Comparison of ENCODE assay signal across 22 mouse cellular contexts in the genomic region with DNA sequence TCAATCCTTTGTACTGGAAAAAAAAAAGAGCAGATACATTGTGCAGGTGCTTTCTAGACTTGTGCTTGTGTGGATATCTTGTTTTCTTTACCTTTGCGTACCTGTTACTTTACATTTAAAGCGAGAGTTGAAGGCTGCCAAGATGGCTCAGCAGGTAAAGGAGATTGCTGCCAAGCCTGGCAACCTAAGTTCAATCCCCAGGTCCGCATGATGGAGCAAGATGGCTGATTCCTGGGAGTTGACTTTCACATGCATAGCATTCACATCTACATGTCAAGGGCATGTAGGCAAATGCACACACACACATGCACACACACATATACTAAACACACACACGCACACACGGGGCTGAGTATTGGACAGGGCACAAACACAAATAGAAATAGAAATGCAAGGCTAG. TPM values are rescaled to one million over a fixed set of nuclear protein-coding genes. Genes with fewer than 3 reads are reported as not detected.
DNase-seq lines count a peak whose midpoint lies in the region; ATAC-seq lines count a peak whose summit lies in the region.
"Had no signal": no experiment of that assay in that cellular context is flagged by ENCODE, and none has a peak within 500 bp of the region (broad histone marks: within the 10 kb centered on the region; RNA-seq: fewer than 3 reads in every experiment).

No protein-coding gene starts in this region.

- H3K27me3 ChIP-seq in midbrain, embryonic 11.5 days (ENCODE audit: control insufficient read depth, insufficient read depth, low read length) = no peaks in the 10 kb centered on the region
- 0 out of 2 replicates have a peak, but pooled peaks cover 3% of the 10 kb centered on the region for H3K27me3 ChIP-seq in midbrain, embryonic 13.5 days
- H3K27me3 ChIP-seq: CH12.LX, Patski had no signal

- no peak for ATAC-seq in midbrain, embryonic 11.5 days (ENCODE audit: low FRiP score)
- no peak for ATAC-seq in midbrain, embryonic 13.5 days
- ATAC-seq: activated CD4-positive, CD25-positive, alpha-beta regulatory T cell, adult 4 months; CD4-positive, CD25-positive, alpha-beta regulatory T cell, adult 4 months; Patski had no signal

- H3K36me3 ChIP-seq in midbrain, embryonic 11.5 days (ENCODE audit: control insufficient read depth, insufficient read depth, low read length) = no peaks in the 10 kb centered on the region
- no peaks in the 10 kb centered on the region for H3K36me3 ChIP-seq in midbrain, embryonic 13.5 days
- H3K36me3 ChIP-seq: G1E had no signal

- no peak overlapping the region for H3K4me3 ChIP-seq in midbrain, embryonic 11.5 days (ENCODE audit: low read depth, low read length)
- no peak overlapping the region for H3K4me3 ChIP-seq in midbrain, embryonic 13.5 days (replicated peaks)

- peak; percentile 55 for DNase-seq in heart, adult 11 months
- no peak for DNase-seq in heart, adult 9 months (ENCODE audit: low spot score in 2 of 2)
- DNase-seq in kidney, postnatal 10 days = peak; percentile 1
- no peak for DNase-seq in kidney, postnatal 25 days
- peak; percentile 69 for DNase-seq in midbrain, embryonic 11.5 days (ENCODE audit: low spot score, missing footprints)
- peak; percentile 4 for DNase-seq in urinary bladder, adult 2 months (ENCODE audit: low spot score)
- no peak for DNase-seq in urinary bladder, postnatal 25 days (ENCODE audit: low spot score)
- DNase-seq: adrenal gland, adult 2 months; adrenal gland, adult 8-10 months; adrenal gland, postnatal 10 days; adrenal gland, postnatal 14 days; adrenal gland, postnatal 25 days; adrenal gland, postnatal 36 days; B cell, adult 2 months; cerebellum, adult 11 months; cerebellum, adult 11-12 months had no signal

- WGBS in midbrain, embryonic 11.5 days = 92% methylated on average over 5 of the region's 5 CpGs
- WGBS in midbrain, embryonic 13.5 days = 94% methylated on average over 5 of the region's 5 CpGs

- no peaks in the 10 kb centered on the region for H3K9me3 ChIP-seq in midbrain, embryonic 11.5 days (ENCODE audit: control insufficient read depth, low read length)
- H3K9me3 ChIP-seq in midbrain, embryonic 13.5 days = no peaks in the 10 kb centered on the region
- H3K9me3 ChIP-seq: G1E had no signal

- no peak overlapping the region for H3K9ac ChIP-seq in midbrain, embryonic 11.5 days (ENCODE audit: low read length)
- H3K9ac ChIP-seq in midbrain, embryonic 13.5 days (replicated peaks) = no peak overlapping the region

- H3K4me2 ChIP-seq in midbrain, embryonic 11.5 days = no peak overlapping the region
- no peak overlapping the region for H3K4me2 ChIP-seq in midbrain, embryonic 13.5 days (replicated peaks)

- no peak overlapping the region for H3K27ac ChIP-seq in midbrain, embryonic 11.5 days (ENCODE audit: low read depth, low read length)
- H3K27ac ChIP-seq in midbrain, embryonic 13.5 days = no peak overlapping the region

- no peaks in the 10 kb centered on the region for H3K4me1 ChIP-seq in midbrain, embryonic 11.5 days (ENCODE audit: control insufficient read depth, insufficient read depth, low read length)
- no peaks in the 10 kb centered on the region for H3K4me1 ChIP-seq in midbrain, embryonic 13.5 days (replicated peaks)

RNA-seq across cellular contexts. Expression of a gene that starts 14.6 kb away (rescaled TPM):
- 2.3 and 2.6 TPM in 2 replicates for polyA plus RNA-seq in midbrain, embryonic 11.5 days (2014; fragmentation: Nextera tagmentation; extraction: Ambion mirVana)
- polyA plus RNA-seq in midbrain, embryonic 13.5 days (2015; fragmentation: Nextera tagmentation; extraction: Ambion mirVana) = 2.3 TPM in 2 replicates
- 31.0 and 62.3 TPM in 2 replicates for polyA plus RNA-seq in urinary bladder, adult 2 months (2012; rRNA removed)
- polyA plus RNA-seq: G1E had no signal

Comparison
In these comparisons a context has a peak if more than half of its experiments do, and no peak if none do; other contexts are left out.
1. DNase-seq: peak in heart, adult 11 months (single experiment), kidney, postnatal 10 days (single experiment), midbrain, embryonic 11.5 days (single experiment) and urinary bladder, adult 2 months (single experiment); none in heart, adult 9 months (0 of 2), kidney, postnatal 25 days (0 of 2) and urinary bladder, postnatal 25 days (single experiment).